Mouse (Mus musculus): ENCODE results near the gene Cd47.

DNA sequence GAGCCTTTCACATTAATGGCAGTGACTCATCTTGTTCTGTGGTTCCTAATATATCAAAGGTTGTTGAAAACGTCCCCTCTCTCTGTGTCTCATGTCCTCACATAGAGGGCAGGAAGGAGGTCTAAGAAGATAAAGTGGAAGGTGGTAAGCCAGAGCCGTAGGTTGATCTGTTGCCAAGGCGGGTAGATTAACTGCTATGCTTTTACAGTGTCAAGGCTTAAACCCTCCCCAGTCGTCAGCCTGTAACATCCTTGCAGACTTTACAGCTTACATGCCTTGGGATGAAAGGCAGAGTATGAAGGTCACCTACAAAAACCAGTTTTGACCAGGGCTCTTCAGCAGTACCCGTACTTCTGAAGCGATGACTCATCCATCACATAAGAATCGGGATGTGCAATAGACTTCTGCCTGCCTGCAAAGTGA is 7.1 kb downstream of the Cd47 start:
- TF ChIP-seq CTCF (IDR thresholded peaks at IDR 0.05; ENCODE audit: low read depth), result no peak
- no peak for TF ChIP-seq EP300 (IDR thresholded peaks at IDR 0.05; ENCODE audit: low read depth)

Data from heart, postnatal 0 days (tissue).